Mouse (Mus musculus): Measurements from ENCODE around the gene Filip1. TPM values are rescaled to one million over a fixed set of nuclear protein-coding genes. Genes with fewer than 3 reads are reported as not detected.
A peak's percentile ranks its signal among the peaks of the same experiment; 100 is the strongest.

Gene Filip1
- polyA plus RNA-seq, 1 experiment from 2014 or later = 5.3 TPM

DNA sequence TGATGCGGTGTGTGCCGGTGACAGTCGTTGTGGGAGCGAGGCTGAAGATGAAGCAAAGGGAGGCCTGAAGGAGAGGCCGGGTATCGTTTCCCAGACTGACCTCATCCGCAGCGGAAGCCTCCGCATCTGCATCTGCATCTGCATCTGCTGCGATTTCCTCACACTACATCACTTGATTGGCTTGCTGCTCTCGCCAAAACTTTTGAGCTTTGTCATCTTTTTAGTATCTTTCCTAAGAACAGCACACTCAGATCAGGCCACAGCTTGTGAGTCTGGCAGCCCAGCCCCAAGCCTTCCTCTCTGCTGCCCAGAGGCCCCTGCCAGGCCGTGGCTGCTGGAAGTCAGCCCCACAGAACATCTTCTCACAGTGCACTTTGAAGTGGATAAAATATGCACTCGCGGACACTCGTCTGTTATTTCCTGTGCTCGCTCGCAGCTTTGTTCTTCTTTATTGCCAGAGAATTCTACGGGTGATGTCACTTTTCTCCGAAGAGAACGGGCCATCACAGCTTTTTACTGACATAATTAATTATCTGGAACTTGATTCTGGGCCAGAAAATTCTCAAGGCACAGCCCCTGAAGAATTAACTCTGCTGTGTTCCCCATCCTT lies 137.0 kb downstream of the Filip1 start:
- Histone ChIP-seq H3K4me1 (replicated peaks; ENCODE audit: control insufficient read depth, insufficient read depth, low read length) (no peaks in the 10 kb centered on the region), H3K9ac (ENCODE audit: low read depth, low read length) (no peak overlapping the region)
- ATAC-seq = peak; percentile 38; the same call in 1 of the 2 replicates

DNA sequence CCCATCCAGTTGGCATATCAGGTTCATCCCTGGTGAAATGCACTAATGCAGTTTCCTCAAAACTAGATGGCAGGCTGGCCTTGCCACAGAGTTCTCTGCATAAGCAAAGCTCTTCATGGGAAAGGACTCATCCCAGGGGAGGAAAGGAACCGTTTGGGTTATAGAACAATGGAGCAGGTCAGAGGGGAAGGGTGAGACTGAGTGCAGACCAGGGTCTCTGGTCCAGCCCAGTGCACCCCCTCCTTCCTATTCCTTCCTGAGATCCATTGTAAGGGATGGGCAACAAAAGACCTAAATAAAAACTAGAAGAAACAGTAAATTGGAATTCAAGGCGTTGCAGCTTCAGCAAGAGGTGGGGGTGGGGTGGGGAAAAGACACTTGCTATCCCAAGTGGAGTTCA lies 140.1 kb downstream of the Filip1 start:
- Histone ChIP-seq H3K27ac (ENCODE audit: low read depth, low read length) (no peak overlapping the region), H3K27me3 (replicated peaks; ENCODE audit: control insufficient read depth, insufficient read depth, low read length) (no peaks in the 10 kb centered on the region), H3K9me3 (ENCODE audit: control insufficient read depth) (no peaks in the 10 kb centered on the region), H3K4me3 (ENCODE audit: low read depth, low read length) (no peak overlapping the region), H3K9ac (ENCODE audit: low read depth, low read length) (no peak overlapping the region), H3K36me3 (ENCODE audit: control insufficient read depth, insufficient read depth) (no peaks in the 10 kb centered on the region), H3K4me1 (replicated peaks; ENCODE audit: control insufficient read depth, insufficient read depth, low read length) (peaks cover 3% of the 10 kb centered on the region), H3K4me2 (replicated peaks; ENCODE audit: low read depth) (no peak overlapping the region)
- WGBS = 44% methylated on average over 2 of the region's 2 CpGs
- no peak for ATAC-seq
- peak; percentile 16; the same call in 1 of the 2 replicates for TF ChIP-seq CTCF (IDR thresholded peaks at IDR 0.05; ENCODE audit: low read depth)

More for the DNA sequence above, 137.0 kb downstream of the Filip1 start:
- Histone ChIP-seq H3K27ac (ENCODE audit: low read depth, low read length) (peak overlapping the region; percentile 63), H3K4me3 (ENCODE audit: low read depth, low read length) (no peak overlapping the region), H3K4me2 (replicated peaks; ENCODE audit: low read depth) (peak overlapping the region; percentile 35; the same call in 1 of the 2 replicates), H3K9me3 (ENCODE audit: control insufficient read depth) (no peaks in the 10 kb centered on the region), H3K36me3 (ENCODE audit: control insufficient read depth, insufficient read depth) (no peaks in the 10 kb centered on the region), H3K27me3 (replicated peaks; ENCODE audit: control insufficient read depth, insufficient read depth, low read length) (no peaks in the 10 kb centered on the region)
- no peak for TF ChIP-seq CTCF (IDR thresholded peaks at IDR 0.05; ENCODE audit: low read depth)
- WGBS = 51% methylated on average over 20 of the region's 20 CpGs

DNA sequence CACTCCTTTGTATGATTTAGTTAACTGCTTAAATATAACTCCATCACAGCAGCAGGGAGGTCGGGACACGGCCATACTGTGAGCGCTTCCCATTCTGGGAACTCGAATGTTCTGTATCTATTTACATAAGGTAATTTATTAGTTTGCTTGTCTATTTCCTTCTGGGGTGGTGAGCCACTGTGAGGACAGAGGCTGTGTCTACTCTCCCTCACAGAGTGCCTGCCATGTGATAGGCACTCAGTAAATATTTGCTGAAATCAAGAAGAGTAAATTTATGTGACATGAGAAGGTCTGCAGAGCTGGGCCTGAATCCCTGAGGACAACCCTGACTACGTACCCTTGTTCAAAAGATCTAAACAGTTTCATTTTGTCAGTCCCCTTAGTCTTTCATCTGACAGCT lies 143.1 kb downstream of the Filip1 start:
- Histone ChIP-seq H3K4me1 (replicated peaks; ENCODE audit: control insufficient read depth, insufficient read depth, low read length) (peaks cover 3% of the 10 kb centered on the region), H3K36me3 (ENCODE audit: control insufficient read depth, insufficient read depth) (no peaks in the 10 kb centered on the region), H3K9ac (ENCODE audit: low read depth, low read length) (no peak overlapping the region), H3K4me2 (replicated peaks; ENCODE audit: low read depth) (no peak overlapping the region), H3K27ac (ENCODE audit: low read depth, low read length) (no peak overlapping the region), H3K27me3 (replicated peaks; ENCODE audit: control insufficient read depth, insufficient read depth, low read length) (no peaks in the 10 kb centered on the region), H3K4me3 (ENCODE audit: low read depth, low read length) (no peak overlapping the region), H3K9me3 (ENCODE audit: control insufficient read depth) (no peaks in the 10 kb centered on the region)
- peak; percentile 43; the same call in 1 of the 2 replicates for ATAC-seq
- 21% methylated on average over 5 of the region's 5 CpGs for WGBS
- TF ChIP-seq CTCF (IDR thresholded peaks at IDR 0.05; ENCODE audit: low read depth) = no peak

DNA sequence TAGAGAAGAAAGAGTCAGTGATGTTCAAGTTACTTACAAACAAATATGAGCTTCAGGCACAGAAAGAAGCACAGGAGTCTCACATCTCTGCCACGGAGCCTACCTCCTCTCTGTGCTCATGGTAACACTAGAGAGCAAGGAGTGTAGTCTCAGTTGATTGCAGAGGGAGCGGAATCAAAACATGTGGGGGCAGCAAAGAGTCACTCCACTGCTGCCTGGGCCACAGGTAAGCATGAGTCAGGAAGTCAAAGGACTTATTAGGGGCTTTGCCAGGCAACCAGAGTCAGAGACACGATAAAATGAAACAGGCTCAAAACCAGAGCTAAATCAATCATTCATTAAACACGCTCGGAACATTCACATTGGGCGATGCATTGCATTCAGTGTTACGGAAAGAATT lies 146.7 kb downstream of the Filip1 start:
- WGBS = 57% methylated on average over 7 of the region's 7 CpGs
- Histone ChIP-seq H3K27ac (ENCODE audit: low read depth, low read length) (no peak overlapping the region), H3K9ac (ENCODE audit: low read depth, low read length) (no peak overlapping the region), H3K36me3 (ENCODE audit: control insufficient read depth, insufficient read depth) (no peaks in the 10 kb centered on the region), H3K27me3 (replicated peaks; ENCODE audit: control insufficient read depth, insufficient read depth, low read length) (no peaks in the 10 kb centered on the region), H3K4me3 (ENCODE audit: low read depth, low read length) (no peak overlapping the region), H3K4me1 (replicated peaks; ENCODE audit: control insufficient read depth, insufficient read depth, low read length) (peaks cover 3% of the 10 kb centered on the region), H3K9me3 (ENCODE audit: control insufficient read depth) (no peaks in the 10 kb centered on the region), H3K4me2 (replicated peaks; ENCODE audit: low read depth) (no peak overlapping the region)
- ATAC-seq = no peak
- TF ChIP-seq CTCF (IDR thresholded peaks at IDR 0.05; ENCODE audit: low read depth) = peak; percentile 66

DNA sequence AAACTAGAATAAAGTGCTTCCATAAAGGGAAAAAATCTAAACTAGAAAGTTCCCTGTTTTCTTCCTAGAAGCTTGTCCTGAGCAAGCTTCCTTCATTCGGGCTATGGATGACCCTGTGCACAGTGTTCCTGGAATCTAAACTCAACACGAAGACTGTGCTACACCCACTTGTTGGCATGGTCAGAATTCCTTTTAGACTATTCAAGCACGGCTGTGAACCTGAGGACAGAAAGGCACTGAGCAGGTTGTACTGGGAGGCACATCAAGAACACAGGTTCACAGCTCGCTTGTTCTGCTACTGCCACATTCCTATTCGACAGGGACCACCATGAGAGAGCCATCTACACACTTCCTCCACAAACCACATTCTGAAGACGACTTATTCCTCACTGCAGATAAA lies 150.1 kb downstream of the Filip1 start:
- Histone ChIP-seq H3K4me2 (replicated peaks; ENCODE audit: low read depth) (no peak overlapping the region), H3K27me3 (replicated peaks; ENCODE audit: control insufficient read depth, insufficient read depth, low read length) (no peaks in the 10 kb centered on the region), H3K4me1 (replicated peaks; ENCODE audit: control insufficient read depth, insufficient read depth, low read length) (no peaks in the 10 kb centered on the region; the same call in 1 of the 2 replicates), H3K9me3 (ENCODE audit: control insufficient read depth) (no peaks in the 10 kb centered on the region), H3K9ac (ENCODE audit: low read depth, low read length) (no peak overlapping the region), H3K27ac (ENCODE audit: low read depth, low read length) (no peak overlapping the region), H3K4me3 (ENCODE audit: low read depth, low read length) (no peak overlapping the region), H3K36me3 (ENCODE audit: control insufficient read depth, insufficient read depth) (no peaks in the 10 kb centered on the region; the same call in 1 of the 2 replicates)
- 64% methylated on average over 6 of the region's 6 CpGs for WGBS
- ATAC-seq = no peak
- no peak for TF ChIP-seq CTCF (IDR thresholded peaks at IDR 0.05; ENCODE audit: low read depth)

DNA sequence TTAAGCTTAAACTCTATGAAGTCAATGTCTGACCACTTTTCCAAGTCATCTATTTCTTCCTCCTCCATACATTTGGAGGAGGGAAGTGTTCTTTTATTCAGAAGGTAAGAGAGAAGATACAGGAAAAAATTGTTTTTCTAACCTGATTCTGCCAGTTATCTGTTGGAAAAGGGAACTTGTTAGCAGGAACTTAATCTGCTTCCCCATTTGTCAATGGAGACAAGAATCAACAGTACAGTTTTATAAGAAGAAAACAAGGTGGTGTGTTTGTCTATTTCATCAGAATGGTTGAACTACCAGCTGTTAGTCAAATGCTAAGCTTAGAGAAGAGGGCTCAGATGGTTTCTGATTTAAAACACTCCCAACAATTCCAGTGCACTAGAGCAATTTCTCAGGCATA lies 165.6 kb downstream of the Filip1 start:
- H3K4me2 ChIP-seq (replicated peaks; ENCODE audit: low read depth) = no peak overlapping the region
- no peaks in the 10 kb centered on the region for H3K36me3 ChIP-seq (ENCODE audit: control insufficient read depth, insufficient read depth)
- H3K4me3 ChIP-seq (ENCODE audit: low read depth, low read length) = no peak overlapping the region
- no peak for ATAC-seq
- H3K9ac ChIP-seq (ENCODE audit: low read depth, low read length) = no peak overlapping the region
- no peak for TF ChIP-seq CTCF (IDR thresholded peaks at IDR 0.05; ENCODE audit: low read depth)
- no peaks in the 10 kb centered on the region for H3K27me3 ChIP-seq (replicated peaks; ENCODE audit: control insufficient read depth, insufficient read depth, low read length)
- no peak overlapping the region for H3K27ac ChIP-seq (ENCODE audit: low read depth, low read length)
- H3K4me1 ChIP-seq (replicated peaks; ENCODE audit: control insufficient read depth, insufficient read depth, low read length) = no peaks in the 10 kb centered on the region
- 0 out of 2 replicates have a peak, but pooled peaks cover 2% of the 10 kb centered on the region for H3K9me3 ChIP-seq (ENCODE audit: control insufficient read depth)

Measured in intestine, postnatal 0 days (tissue).